In genomic region chr9:77539232-77539631, GRCm38 (mm10) we compare ENCODE assay signal across 31 mouse cellular contexts.
"Had no signal": no experiment of that assay in that cellular context is flagged by ENCODE, and none has a peak within 500 bp of the region (broad histone marks: within the 10 kb centered on the region; RNA-seq: fewer than 3 reads in every experiment).

No protein-coding gene starts in this region.

- H3K27me3 ChIP-seq: limb, embryonic 13.5 days; limb, embryonic 15.5 days had no signal

- H3K27ac ChIP-seq: left cerebral cortex, adult 2 months; limb, embryonic 10.5 days; limb, embryonic 12.5 days; limb, embryonic 13.5 days; limb, embryonic 15.5 days; liver, embryonic 12.5 days; liver, embryonic 13.5 days; liver, embryonic 14.5 days; liver, embryonic 15.5 days; lung, embryonic 15.5 days; macrophage; midbrain, embryonic 10.5 days; midbrain, embryonic 12.5 days; midbrain, embryonic 15.5 days had no signal

- H3K9ac ChIP-seq: limb, embryonic 12.5 days; limb, embryonic 13.5 days; limb, embryonic 15.5 days; liver, embryonic 12.5 days; liver, embryonic 13.5 days; liver, embryonic 14.5 days; liver, embryonic 15.5 days; liver, postnatal 0 days; lung, embryonic 14.5 days; lung, embryonic 15.5 days; midbrain, embryonic 12.5 days; midbrain, embryonic 15.5 days had no signal

- DNase-seq: left cerebral cortex, postnatal 4 days; liver; liver, embryonic 13.5 days; liver, postnatal 0 days; lung, adult 18-20 months; lung, adult 2 months; lung, embryonic 14.5 days; lung, postnatal 10 days; lung, postnatal 14 days; lung, postnatal 36 days; lung, postnatal 4 days; midbrain, embryonic 14.5 days had no signal

- H3K4me3 ChIP-seq: left cerebral cortex, adult 2 months; limb, embryonic 10.5 days; limb, embryonic 12.5 days; limb, embryonic 13.5 days; limb, embryonic 15.5 days; liver, embryonic 12.5 days; liver, embryonic 13.5 days; liver, embryonic 15.5 days; lung, embryonic 15.5 days; megakaryocyte, embryonic 14.5 days; midbrain, embryonic 10.5 days; midbrain, embryonic 12.5 days; midbrain, embryonic 15.5 days; myocyte had no signal

- H3K9me3 ChIP-seq: limb, embryonic 10.5 days; limb, embryonic 12.5 days; limb, embryonic 13.5 days; limb, embryonic 15.5 days; liver, embryonic 12.5 days; liver, embryonic 13.5 days; liver, embryonic 15.5 days; lung, embryonic 15.5 days; megakaryocyte, embryonic 14.5 days; midbrain, embryonic 10.5 days; midbrain, embryonic 12.5 days; midbrain, embryonic 15.5 days had no signal

- ATAC-seq: liver, embryonic 12.5 days; liver, postnatal 0 days; lung, postnatal 0 days; midbrain, embryonic 15.5 days; midbrain, embryonic 16.5 days had no signal

- H3K4me2 ChIP-seq: limb, embryonic 12.5 days; limb, embryonic 13.5 days; limb, embryonic 15.5 days; liver, embryonic 11.5 days; liver, embryonic 12.5 days; liver, embryonic 13.5 days; liver, embryonic 15.5 days; lung, embryonic 14.5 days; lung, embryonic 15.5 days; midbrain, embryonic 11.5 days; midbrain, embryonic 12.5 days; midbrain, embryonic 15.5 days had no signal

- H3K36me3 ChIP-seq: limb, embryonic 10.5 days; limb, embryonic 12.5 days; limb, embryonic 13.5 days; limb, embryonic 15.5 days; liver, embryonic 12.5 days; liver, embryonic 13.5 days; liver, embryonic 15.5 days; lung, embryonic 15.5 days; midbrain, embryonic 10.5 days; midbrain, embryonic 12.5 days; midbrain, embryonic 15.5 days had no signal
